Mouse (Mus musculus): ENCODE results near the gene Creg2. TPM values are rescaled to one million over a fixed set of nuclear protein-coding genes. Genes with fewer than 3 reads are reported as not detected.

Gene Creg2
- polyA plus RNA-seq, 1 experiment from 2014 or later = 0.96 TPM

GRCm38 (mm10) chr1:39623106-39623505, 28.2 kb downstream of the Creg2 start:
- WGBS = 93% methylated on average over 5 of the region's 5 CpGs

GRCm38 (mm10) chr1:39618524-39618923, 32.8 kb downstream of the Creg2 start:
- no peak overlapping the region for H3K4me3 ChIP-seq (ENCODE audit: low read depth, low read length)
- no peaks in the 10 kb centered on the region for H3K4me1 ChIP-seq (replicated peaks; ENCODE audit: control insufficient read depth, insufficient read depth, low read length)
- DNase-seq (ENCODE audit: low spot score) (no peak), ATAC-seq (ENCODE audit: low FRiP score) (no peak)
- H3K9me3 ChIP-seq (ENCODE audit: control insufficient read depth, low read length) = no peaks in the 10 kb centered on the region
- H3K27ac ChIP-seq (ENCODE audit: low read depth, low read length) = no peak overlapping the region
- no peaks in the 10 kb centered on the region for H3K27me3 ChIP-seq (ENCODE audit: control insufficient read depth, insufficient read depth, low read length)
- 53% methylated on average over 8 of the region's 8 CpGs for WGBS
- H3K36me3 ChIP-seq (ENCODE audit: control insufficient read depth, insufficient read depth, low read length) = no peaks in the 10 kb centered on the region
- no peak overlapping the region for H3K9ac ChIP-seq (ENCODE audit: low read depth, low read length)
- no peak overlapping the region for H3K4me2 ChIP-seq (replicated peaks; ENCODE audit: low read depth, low read length)

More at GRCm38 (mm10) chr1:39623106-39623505, 28.2 kb downstream of the Creg2 start:
- Histone ChIP-seq H3K4me3 (ENCODE audit: low read depth, low read length) (no peak overlapping the region), H3K36me3 (ENCODE audit: control insufficient read depth, insufficient read depth, low read length) (no peaks in the 10 kb centered on the region), H3K9me3 (ENCODE audit: control insufficient read depth, low read length) (no peaks in the 10 kb centered on the region), H3K4me2 (replicated peaks; ENCODE audit: low read depth, low read length) (no peak overlapping the region), H3K9ac (ENCODE audit: low read depth, low read length) (no peak overlapping the region), H3K4me1 (replicated peaks; ENCODE audit: control insufficient read depth, insufficient read depth, low read length) (no peaks in the 10 kb centered on the region), H3K27ac (ENCODE audit: low read depth, low read length) (no peak overlapping the region), H3K27me3 (ENCODE audit: control insufficient read depth, insufficient read depth, low read length) (no peaks in the 10 kb centered on the region)
- DNase-seq (ENCODE audit: low spot score) = no peak
- no peak for ATAC-seq (ENCODE audit: low FRiP score)

GRCm38 (mm10) chr1:39615526-39615925, 35.7 kb downstream of the Creg2 start:
- Histone ChIP-seq H3K9me3 (ENCODE audit: control insufficient read depth, low read length) (no peaks in the 10 kb centered on the region), H3K36me3 (ENCODE audit: control insufficient read depth, insufficient read depth, low read length) (no peaks in the 10 kb centered on the region), H3K27ac (ENCODE audit: low read depth, low read length) (no peak overlapping the region), H3K4me1 (replicated peaks; ENCODE audit: control insufficient read depth, insufficient read depth, low read length) (no peaks in the 10 kb centered on the region), H3K9ac (ENCODE audit: low read depth, low read length) (no peak overlapping the region), H3K4me3 (ENCODE audit: low read depth, low read length) (no peak overlapping the region), H3K4me2 (replicated peaks; ENCODE audit: low read depth, low read length) (no peak overlapping the region), H3K27me3 (ENCODE audit: control insufficient read depth, insufficient read depth, low read length) (no peaks in the 10 kb centered on the region)
- no peak for DNase-seq (ENCODE audit: low spot score)
- ATAC-seq (ENCODE audit: low FRiP score) = no peak
- 74% methylated on average over 6 of the region's 6 CpGs for WGBS

GRCm38 (mm10) chr1:39614462-39615279, 36.6 kb downstream of the Creg2 start:
- ATAC-seq (ENCODE audit: low FRiP score) = no peak
- Histone ChIP-seq H3K4me1 (replicated peaks; ENCODE audit: control insufficient read depth, insufficient read depth, low read length) (no peaks in the 10 kb centered on the region), H3K36me3 (ENCODE audit: control insufficient read depth, insufficient read depth, low read length) (no peaks in the 10 kb centered on the region), H3K4me2 (replicated peaks; ENCODE audit: low read depth, low read length) (no peak overlapping the region), H3K9me3 (ENCODE audit: control insufficient read depth, low read length) (no peaks in the 10 kb centered on the region), H3K4me3 (ENCODE audit: low read depth, low read length) (no peak overlapping the region), H3K27me3 (ENCODE audit: control insufficient read depth, insufficient read depth, low read length) (no peaks in the 10 kb centered on the region), H3K9ac (ENCODE audit: low read depth, low read length) (no peak overlapping the region), H3K27ac (ENCODE audit: low read depth, low read length) (no peak overlapping the region)
- WGBS = 30% methylated on average over 11 of the region's 11 CpGs
- peak; percentile 77 for DNase-seq (ENCODE audit: low spot score)

GRCm38 (mm10) chr1:39613061-39613460, 38.2 kb downstream of the Creg2 start:
- WGBS = 88% methylated on average over 3 of the region's 3 CpGs
- Histone ChIP-seq H3K9ac (ENCODE audit: low read depth, low read length) (no peak overlapping the region), H3K27ac (ENCODE audit: low read depth, low read length) (no peak overlapping the region), H3K4me3 (ENCODE audit: low read depth, low read length) (no peak overlapping the region), H3K4me2 (replicated peaks; ENCODE audit: low read depth, low read length) (no peak overlapping the region), H3K4me1 (replicated peaks; ENCODE audit: control insufficient read depth, insufficient read depth, low read length) (no peaks in the 10 kb centered on the region), H3K9me3 (ENCODE audit: control insufficient read depth, low read length) (no peaks in the 10 kb centered on the region), H3K36me3 (ENCODE audit: control insufficient read depth, insufficient read depth, low read length) (no peaks in the 10 kb centered on the region), H3K27me3 (ENCODE audit: control insufficient read depth, insufficient read depth, low read length) (no peaks in the 10 kb centered on the region)
- DNase-seq (ENCODE audit: low spot score) (no peak), ATAC-seq (ENCODE audit: low FRiP score) (no peak)

GRCm38 (mm10) chr1:39612491-39612890, 38.8 kb downstream of the Creg2 start:
- H3K9me3 ChIP-seq (ENCODE audit: control insufficient read depth, low read length) = no peaks in the 10 kb centered on the region
- H3K9ac ChIP-seq (ENCODE audit: low read depth, low read length) = no peak overlapping the region
- no peaks in the 10 kb centered on the region for H3K4me1 ChIP-seq (replicated peaks; ENCODE audit: control insufficient read depth, insufficient read depth, low read length)
- no peaks in the 10 kb centered on the region for H3K36me3 ChIP-seq (ENCODE audit: control insufficient read depth, insufficient read depth, low read length)
- DNase-seq (ENCODE audit: low spot score) (no peak), ATAC-seq (ENCODE audit: low FRiP score) (no peak)
- no peaks in the 10 kb centered on the region for H3K27me3 ChIP-seq (ENCODE audit: control insufficient read depth, insufficient read depth, low read length)
- H3K4me2 ChIP-seq (replicated peaks; ENCODE audit: low read depth, low read length) = no peak overlapping the region
- no peak overlapping the region for H3K27ac ChIP-seq (ENCODE audit: low read depth, low read length)
- no peak overlapping the region for H3K4me3 ChIP-seq (ENCODE audit: low read depth, low read length)
- 82% methylated on average over 5 of the region's 5 CpGs for WGBS

- WGBS = 73% methylated on average over 8 of the region's 8 CpGs
- H3K4me1 ChIP-seq (replicated peaks; ENCODE audit: control insufficient read depth, insufficient read depth, low read length) = no peaks in the 10 kb centered on the region
- no peaks in the 10 kb centered on the region for H3K36me3 ChIP-seq (ENCODE audit: control insufficient read depth, insufficient read depth, low read length)
- no peak for ATAC-seq (ENCODE audit: low FRiP score)
- no peak overlapping the region for H3K27ac ChIP-seq (ENCODE audit: low read depth, low read length)
- H3K9me3 ChIP-seq (ENCODE audit: control insufficient read depth, low read length) = no peaks in the 10 kb centered on the region
- no peak overlapping the region for H3K9ac ChIP-seq (ENCODE audit: low read depth, low read length)
- no peak overlapping the region for H3K4me2 ChIP-seq (replicated peaks; ENCODE audit: low read depth, low read length)
- no peaks in the 10 kb centered on the region for H3K27me3 ChIP-seq (ENCODE audit: control insufficient read depth, insufficient read depth, low read length)
- H3K4me3 ChIP-seq (ENCODE audit: low read depth, low read length) = no peak overlapping the region
- no peak for DNase-seq (ENCODE audit: low spot score)
These were observed 42.7 kb downstream of the Creg2 start for GRCm38 (mm10) chr1:39608534-39608933.

- WGBS = 98% methylated on average over 3 of the region's 3 CpGs
These were observed 48.8 kb downstream of the Creg2 start for GRCm38 (mm10) chr1:39602477-39602876.

GRCm38 (mm10) chr1:39598726-39599125, 52.5 kb downstream of the Creg2 start:
- no peaks in the 10 kb centered on the region for H3K9me3 ChIP-seq (ENCODE audit: control insufficient read depth, low read length)
- no peak overlapping the region for H3K27ac ChIP-seq (ENCODE audit: low read depth, low read length)
- no peak for DNase-seq (ENCODE audit: low spot score)
- no peaks in the 10 kb centered on the region for H3K4me1 ChIP-seq (replicated peaks; ENCODE audit: control insufficient read depth, insufficient read depth, low read length)
- no peak overlapping the region for H3K4me3 ChIP-seq (ENCODE audit: low read depth, low read length)
- no peak overlapping the region for H3K4me2 ChIP-seq (replicated peaks; ENCODE audit: low read depth, low read length)
- 80% methylated on average over 11 of the region's 11 CpGs for WGBS
- no peak for ATAC-seq (ENCODE audit: low FRiP score)
- no peaks in the 10 kb centered on the region for H3K27me3 ChIP-seq (ENCODE audit: control insufficient read depth, insufficient read depth, low read length)
- H3K36me3 ChIP-seq (ENCODE audit: control insufficient read depth, insufficient read depth, low read length) = no peaks in the 10 kb centered on the region
- H3K9ac ChIP-seq (ENCODE audit: low read depth, low read length) = no peak overlapping the region

More at GRCm38 (mm10) chr1:39602477-39602876, 48.8 kb downstream of the Creg2 start:
- Histone ChIP-seq H3K9ac (ENCODE audit: low read depth, low read length) (no peak overlapping the region), H3K27ac (ENCODE audit: low read depth, low read length) (no peak overlapping the region), H3K9me3 (ENCODE audit: control insufficient read depth, low read length) (no peaks in the 10 kb centered on the region), H3K27me3 (ENCODE audit: control insufficient read depth, insufficient read depth, low read length) (no peaks in the 10 kb centered on the region), H3K4me1 (replicated peaks; ENCODE audit: control insufficient read depth, insufficient read depth, low read length) (no peaks in the 10 kb centered on the region), H3K36me3 (ENCODE audit: control insufficient read depth, insufficient read depth, low read length) (no peaks in the 10 kb centered on the region), H3K4me3 (ENCODE audit: low read depth, low read length) (no peak overlapping the region), H3K4me2 (replicated peaks; ENCODE audit: low read depth, low read length) (no peak overlapping the region)
- ATAC-seq (ENCODE audit: low FRiP score) (no peak), DNase-seq (ENCODE audit: low spot score) (no peak)
